Mouse (Mus musculus): ENCODE measurements at regions not wholly inside any gene's neighbourhood (a gene's known extent, or its start where the extent isn't known, plus 50 kb on each side); places are given as distances from the start of the nearest gene placed in this dataset.

DNA sequence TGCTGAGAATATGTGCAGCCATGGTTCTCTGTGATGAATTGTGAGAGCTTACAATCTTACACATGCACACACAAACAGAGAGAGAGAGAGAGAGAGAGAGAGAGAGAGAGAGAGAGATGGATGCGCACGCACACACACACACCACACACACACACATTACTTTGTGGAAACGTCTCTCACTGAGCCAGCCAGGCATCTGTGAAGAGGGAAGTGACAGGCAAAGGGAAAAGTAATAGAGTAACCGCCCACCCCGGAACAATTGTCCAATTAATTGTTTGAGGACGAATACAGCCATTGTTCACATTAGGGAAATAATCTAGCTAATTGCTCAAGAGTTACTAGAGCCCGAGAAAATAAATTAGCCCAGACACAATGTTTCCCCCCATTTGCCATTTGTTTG is 140.7 kb upstream of the Noct start:
- TF ChIP-seq CTCF (IDR thresholded peaks at IDR 0.05; ENCODE audit: control insufficient read depth, insufficient read depth, insufficient replicate concordance, low read depth, low read length) (no peak), POLR2A (IDR thresholded peaks at IDR 0.05; ENCODE audit: control insufficient read depth, low read depth, low read length) (no peak)

All from testis, adult 2 months (tissue).